Mouse (Mus musculus) heart, postnatal 0 days (tissue): ENCODE data around the gene Rcn3.

ENCODE experiments used
- CTCF ChIP-seq: IDR thresholded peaks from 2 replicates; pipeline ENCODE4 v1.5.1; 2016; ENCODE audit warnings: antibody characterized with exemption, control low read depth, low read depth
- EP300 ChIP-seq: IDR thresholded peaks from 2 replicates; pipeline ENCODE4 v1.6.1; 2016; ENCODE audit warnings: antibody characterized with exemption, low read depth

GRCm38 (mm10) chr7:45069671-45070070, 22.4 kb downstream of the Rcn3 start:
- TF ChIP-seq CTCF: no peak
- TF ChIP-seq EP300: no peak
